Mouse (Mus musculus): ENCODE measurements around the gene Apba2.

GRCm38 (mm10) chr7:64752133-64752532 lies 250.6 kb downstream of the Apba2 start:
- TF ChIP-seq CTCF (IDR thresholded peaks at IDR 0.05; ENCODE audit: insufficient read depth, low read depth, low read length) = no peak
- no peak for TF ChIP-seq POLR2A (IDR thresholded peaks at IDR 0.05; ENCODE audit: insufficient read depth, low read depth, low read length)

Measured in olfactory bulb, adult 2 months (tissue).